Mouse (Mus musculus) heart, postnatal 25 days (tissue): ENCODE measurements at regions not wholly inside any gene's neighbourhood (a gene's known extent, or its start where the extent isn't known, plus 50 kb on each side); places are given as distances from the start of the nearest gene placed in this dataset.

Experiments used
- DNase-seq: peaks from one replicate; pipeline ENCODE4 v3.0.0; 2022; ENCODE audit warnings: low spot score
- intact Hi-C: fragments of 180-260 bp; cut with DNase I; formaldehyde crosslinking; loops from one replicate; pipeline ENCODE4 v1.15.1; 2025

DNA sequence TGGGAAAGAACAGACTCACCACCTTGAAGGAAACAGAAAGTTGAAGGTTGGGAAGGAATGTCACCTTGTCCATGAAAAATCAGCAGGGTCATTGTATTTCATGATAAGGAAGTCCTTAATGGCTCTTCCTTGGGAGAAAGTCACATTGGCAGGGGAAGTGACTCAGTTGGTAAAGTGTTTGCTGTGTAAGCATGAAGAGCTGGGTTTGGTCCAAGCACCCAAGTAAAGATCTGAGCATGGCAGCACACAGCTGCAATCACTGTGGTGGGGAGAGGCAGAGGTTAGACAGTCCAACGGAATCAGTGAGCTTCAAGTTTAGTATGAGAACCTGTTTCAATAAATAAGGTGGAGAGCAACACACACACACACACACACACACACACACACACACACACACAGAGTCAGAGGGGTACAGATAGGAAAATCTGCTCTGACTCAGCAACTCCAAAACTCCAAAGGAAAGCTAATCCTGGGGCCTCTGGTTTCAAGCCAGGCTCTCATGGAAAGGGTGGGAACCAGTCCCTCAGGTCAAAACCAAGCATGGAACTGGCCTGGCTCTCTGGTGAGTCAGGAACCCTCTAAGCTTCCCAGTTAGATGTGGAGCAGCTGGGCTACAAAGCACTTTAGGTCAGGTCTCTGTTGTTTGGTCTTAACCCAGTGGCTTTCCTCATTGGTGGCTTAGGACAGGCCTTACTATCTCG, 180.2 kb upstream of the Jade1 start:
- intact Hi-C loops = no loop called here
- no peak for DNase-seq

DNA sequence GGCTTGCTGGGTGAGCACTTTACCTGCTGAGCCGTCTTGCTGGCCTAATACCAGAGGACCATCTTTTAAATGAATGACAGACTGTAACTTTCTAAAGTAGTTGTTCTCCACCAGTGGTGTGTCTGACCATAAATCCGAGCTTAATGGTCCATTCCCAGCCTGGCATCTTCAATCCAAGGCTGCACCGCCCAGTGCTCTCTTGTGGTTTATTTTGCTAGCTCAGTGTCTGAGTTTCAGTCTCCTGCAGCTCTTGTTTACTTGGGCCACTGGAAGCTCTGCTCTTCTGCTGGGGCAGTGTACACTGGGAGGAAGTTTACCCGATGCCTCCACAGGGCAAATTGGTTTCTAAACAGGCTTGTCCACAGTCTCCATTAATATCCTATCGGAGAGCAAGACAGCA, 182.3 kb upstream of the Jade1 start:
- intact Hi-C loops = no loop called here
- no peak for DNase-seq

DNA sequence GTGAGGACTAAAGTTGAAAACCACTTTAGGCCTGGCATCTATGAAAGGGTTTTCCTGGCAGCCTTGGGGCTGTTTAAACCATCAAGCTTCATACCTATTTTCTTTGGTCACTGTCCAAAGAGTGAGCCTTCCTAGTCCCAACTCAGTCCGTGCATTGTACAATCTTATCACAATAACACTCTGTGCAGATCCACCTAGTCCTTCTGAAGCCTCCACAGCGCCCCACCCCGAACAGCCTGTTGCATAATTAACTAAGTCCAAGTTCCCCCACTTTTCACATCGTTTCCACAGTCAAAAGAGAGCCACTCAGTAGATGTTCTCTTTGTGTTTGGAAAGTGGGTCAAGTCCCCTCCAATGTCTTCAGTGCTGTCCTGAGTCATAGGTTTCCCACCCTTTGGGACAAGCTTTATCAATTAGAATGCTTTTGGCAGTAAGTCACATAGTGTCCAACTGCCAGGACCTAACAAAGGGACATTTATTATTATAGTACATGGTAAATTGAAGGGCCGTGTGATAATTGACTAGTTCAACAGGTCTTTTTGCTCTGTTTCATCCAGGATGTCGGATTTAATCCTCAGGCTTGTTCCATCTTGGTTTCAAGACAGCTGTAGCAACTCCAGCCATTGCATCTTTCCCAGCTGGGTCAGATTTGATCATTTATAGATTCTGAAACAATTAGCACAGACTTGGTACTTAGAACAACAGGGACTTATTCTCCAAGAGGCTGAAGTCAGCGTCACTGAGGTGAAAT, 187.0 kb upstream of the Jade1 start:
- DNase-seq = peak; percentile 47
- intact Hi-C loops = loop anchor here (5.0 kb wide), 3 partner anchors 39 to 194 kb away; no protein-coding TSS in a partner anchor

DNA sequence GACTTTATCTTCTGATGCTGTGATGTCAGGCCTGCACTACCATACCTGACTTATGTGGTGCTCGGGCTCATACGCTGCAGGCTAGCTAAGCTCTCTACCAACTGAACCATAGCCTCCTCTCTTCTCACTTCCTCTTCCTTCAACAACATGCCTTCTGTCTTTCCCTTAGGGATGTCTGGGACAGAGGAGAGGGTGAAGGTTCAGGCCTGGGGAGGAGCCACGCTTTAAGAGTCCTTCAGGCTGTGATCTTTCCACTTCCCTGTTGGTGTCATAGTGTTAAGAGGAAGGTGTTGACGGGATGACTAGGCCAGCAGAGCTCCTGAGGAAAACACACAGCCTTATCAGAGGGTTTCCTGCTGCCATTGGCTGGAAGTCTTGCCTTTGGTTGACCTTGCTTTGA, 188.8 kb upstream of the Jade1 start:
- no peak for DNase-seq
- intact Hi-C loops = loop anchor here (5.0 kb wide), 3 partner anchors 41 to 196 kb away; no protein-coding TSS in a partner anchor

DNA sequence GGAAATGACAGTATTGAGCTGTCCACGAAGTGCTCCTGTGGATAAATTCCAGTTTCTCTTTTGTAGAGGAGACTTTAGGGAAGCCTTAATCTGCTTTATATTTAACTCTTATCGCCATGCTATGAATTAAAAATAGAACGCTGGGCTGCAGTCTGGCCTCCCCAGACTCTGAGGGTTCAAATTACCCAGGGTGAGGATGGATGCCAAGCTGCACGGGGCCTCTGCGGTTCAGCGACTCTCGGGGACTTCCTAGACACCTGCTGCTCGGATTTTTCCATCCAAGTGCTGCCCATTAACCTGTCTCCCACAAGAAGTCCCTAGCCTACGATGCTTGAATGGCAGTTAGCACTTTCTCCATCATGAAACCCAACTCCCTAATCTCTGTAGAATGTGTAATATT, 189.3 kb upstream of the Jade1 start:
- intact Hi-C loops = loop anchor here (5.0 kb wide), 3 partner anchors 41 to 196 kb away; no protein-coding TSS in a partner anchor

DNA sequence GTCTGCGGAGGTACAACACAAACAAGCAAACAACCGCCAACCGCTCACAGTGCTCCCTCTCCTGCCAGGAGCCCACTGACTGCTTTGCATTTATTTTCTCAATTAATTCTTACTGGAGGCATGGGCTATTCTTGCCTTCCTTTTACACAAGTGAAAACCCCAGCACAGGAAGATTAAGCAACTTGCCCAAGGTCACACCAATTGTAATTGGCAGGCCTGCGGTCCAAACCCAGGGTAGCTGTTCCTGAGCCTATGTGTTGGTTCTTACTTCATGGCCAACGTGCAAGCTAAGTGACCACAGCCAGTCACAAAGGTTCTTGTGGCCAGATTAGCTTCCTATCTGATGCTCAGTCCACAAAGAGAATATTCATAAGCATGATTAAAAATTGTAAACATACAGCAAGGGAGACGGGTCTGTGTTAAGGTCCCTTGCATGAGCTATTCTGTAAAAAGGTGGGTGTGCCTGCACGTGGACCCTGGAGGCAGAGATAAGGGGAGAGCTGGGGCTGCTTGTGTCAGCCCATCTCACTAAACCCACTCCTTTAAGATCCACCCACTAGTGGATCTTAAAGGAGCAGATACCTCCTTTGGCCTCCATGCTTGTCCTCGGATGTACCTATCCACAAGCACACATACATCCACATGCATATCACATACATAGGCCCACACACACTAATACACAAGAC, 190.2 kb upstream of the Jade1 start:
- intact Hi-C loops = loop anchor here (5.0 kb wide), 3 partner anchors 42 to 197 kb away; no protein-coding TSS in a partner anchor
- no peak for DNase-seq

More for the DNA sequence above, 189.3 kb upstream of the Jade1 start:
- DNase-seq = no peak

DNA sequence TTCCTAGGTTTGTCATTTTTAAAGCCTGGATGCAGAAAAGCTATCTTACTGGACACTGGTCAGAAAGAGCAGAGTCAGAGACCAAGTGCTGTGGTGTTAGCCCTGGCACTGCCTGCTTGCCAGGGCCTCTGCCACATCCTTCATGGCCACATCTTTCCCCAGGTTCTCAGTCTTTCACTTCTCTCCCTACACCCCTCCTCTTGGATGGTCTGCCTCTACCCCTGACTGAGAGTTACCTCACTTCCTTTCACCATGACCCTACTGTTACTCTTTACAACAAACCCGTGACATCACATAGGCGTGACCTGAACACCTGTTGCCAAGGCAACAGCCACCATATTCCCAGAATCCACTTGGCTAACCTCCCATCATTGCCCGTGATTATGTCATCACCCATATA, 191.6 kb upstream of the Jade1 start:
- intact Hi-C loops = no loop called here

DNA sequence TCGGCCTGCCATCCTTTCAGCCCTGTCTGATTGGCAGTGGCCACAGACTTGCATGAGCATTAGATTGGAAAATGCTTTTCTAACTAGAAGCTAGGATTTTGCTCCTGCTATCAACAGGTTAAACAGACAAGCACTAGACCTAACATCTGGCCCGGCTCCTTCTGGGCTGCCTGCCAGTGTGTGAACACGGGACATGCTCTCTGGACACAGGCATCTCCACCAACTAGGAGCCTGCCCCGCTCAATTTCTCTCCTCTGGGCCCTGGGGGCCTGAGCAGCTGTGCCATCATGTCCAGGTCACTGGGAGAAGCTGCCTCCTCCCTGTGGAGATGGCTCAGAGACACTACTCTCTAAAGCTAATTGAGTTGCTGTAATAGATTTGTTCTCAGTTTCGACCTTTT, 195.3 kb upstream of the Jade1 start:
- intact Hi-C loops = no loop called here
- no peak for DNase-seq

More for the DNA sequence above, 191.6 kb upstream of the Jade1 start:
- DNase-seq = no peak

DNA sequence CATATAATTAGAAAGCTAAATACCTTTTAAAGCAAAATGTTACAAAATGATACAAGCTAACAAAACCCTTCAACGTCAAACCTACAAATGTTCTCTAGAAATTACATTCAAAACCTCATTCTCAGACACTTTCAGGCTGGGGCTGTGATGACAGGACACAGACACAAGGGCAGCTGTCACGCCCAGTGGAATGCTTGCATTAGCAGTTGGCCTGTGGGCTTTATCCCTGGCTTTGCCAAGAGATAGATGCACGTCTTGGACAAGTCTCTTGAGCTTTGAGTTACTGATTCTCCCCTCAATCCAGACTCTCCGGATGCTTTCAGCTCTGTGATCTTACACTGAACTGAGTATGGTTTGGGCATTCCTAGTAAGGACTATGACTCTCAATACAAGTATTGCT, 196.1 kb upstream of the Jade1 start:
- intact Hi-C loops = no loop called here
- no peak for DNase-seq

DNA sequence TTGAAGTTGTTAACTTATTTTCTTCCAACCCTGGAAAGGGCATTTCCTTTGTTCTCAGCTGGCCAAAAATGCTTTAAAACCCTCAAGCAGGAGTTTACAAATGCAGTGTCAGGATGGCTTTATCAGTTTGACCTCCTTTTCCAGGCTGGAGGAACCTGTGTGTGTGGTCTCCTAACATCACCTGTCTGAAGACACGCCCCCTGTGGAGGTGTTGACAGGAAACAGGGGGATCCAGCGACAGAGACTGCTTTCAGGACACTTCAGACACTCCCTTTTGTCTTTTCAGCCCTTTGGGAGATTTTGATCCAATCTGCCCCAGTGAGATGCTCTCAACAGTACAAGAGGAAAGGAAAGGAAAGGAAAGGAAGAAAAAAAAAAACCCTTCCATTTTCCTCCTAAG, 202.5 kb upstream of the Jade1 start:
- intact Hi-C loops = no loop called here

DNA sequence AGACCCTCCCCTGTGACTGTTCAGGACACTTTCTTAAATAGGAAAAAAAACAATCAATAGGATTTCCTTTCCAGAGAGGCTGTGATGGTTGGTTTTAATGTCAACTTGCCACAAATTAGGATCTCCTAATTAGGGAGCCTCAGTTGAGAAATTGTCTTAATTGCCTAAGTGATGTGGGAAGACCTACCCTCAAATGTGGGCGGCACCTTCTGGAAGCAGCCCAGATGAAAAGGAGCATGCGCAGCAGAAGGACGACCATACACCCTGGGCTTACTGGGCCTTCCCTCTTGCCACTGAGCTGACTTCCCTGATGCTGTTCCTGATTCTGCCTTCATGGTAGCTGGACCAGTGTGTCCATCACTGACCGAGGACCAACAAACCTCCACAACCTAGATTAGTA, 203.7 kb upstream of the Jade1 start:
- no peak for DNase-seq
- intact Hi-C loops = no loop called here

More for the DNA sequence above, 202.5 kb upstream of the Jade1 start:
- DNase-seq = no peak

DNA sequence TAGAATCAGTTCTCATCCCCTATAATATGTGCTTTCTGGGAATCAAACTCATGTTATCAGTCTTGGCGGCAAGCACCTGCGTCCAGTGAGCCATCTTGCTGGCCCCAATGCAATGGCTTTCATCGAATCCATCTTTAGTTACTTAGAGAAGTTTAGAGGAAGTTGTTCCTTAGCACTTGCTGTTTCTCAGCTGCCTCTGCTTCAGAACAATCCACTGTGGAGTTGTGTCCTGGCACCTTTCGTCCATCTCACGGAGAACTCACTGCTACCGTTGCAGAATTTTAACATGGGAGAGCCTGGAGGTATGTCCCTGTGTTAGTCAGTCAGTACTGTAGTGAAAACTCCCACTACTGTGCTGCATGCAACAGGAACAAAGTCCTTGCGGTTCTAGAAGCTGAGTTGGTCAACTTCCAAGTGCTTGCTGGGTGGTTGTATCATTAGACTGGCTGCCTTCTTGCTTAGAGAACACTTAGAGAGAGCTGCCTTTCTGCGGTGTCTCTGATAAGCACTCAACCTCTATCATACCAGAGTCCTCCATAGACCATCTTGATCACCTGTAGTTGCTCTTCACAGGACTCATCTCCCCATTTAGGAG, 204.3 kb upstream of the Jade1 start:
- intact Hi-C loops = no loop called here
- no peak for DNase-seq

DNA sequence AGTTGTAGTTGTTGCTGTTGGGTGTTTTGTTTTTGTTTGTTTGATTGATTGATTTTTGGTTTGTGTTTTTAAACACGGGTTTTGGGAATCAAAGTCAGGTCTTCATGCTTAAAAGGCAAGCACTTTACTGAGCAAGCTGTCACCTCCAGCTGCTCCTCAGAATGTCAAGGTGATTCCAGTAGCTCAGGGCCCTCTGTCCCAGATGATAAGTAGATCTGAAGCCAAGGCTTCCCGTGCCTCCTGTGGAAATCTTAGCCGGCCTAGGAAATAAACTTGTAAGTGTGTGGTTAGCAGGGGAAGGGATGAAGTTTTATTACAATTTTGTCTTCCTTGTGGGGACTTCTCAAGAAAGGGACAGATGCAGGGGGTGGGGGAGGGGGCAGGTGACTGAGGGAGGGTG, 205.2 kb upstream of the Jade1 start:
- intact Hi-C loops = no loop called here
- no peak for DNase-seq

DNA sequence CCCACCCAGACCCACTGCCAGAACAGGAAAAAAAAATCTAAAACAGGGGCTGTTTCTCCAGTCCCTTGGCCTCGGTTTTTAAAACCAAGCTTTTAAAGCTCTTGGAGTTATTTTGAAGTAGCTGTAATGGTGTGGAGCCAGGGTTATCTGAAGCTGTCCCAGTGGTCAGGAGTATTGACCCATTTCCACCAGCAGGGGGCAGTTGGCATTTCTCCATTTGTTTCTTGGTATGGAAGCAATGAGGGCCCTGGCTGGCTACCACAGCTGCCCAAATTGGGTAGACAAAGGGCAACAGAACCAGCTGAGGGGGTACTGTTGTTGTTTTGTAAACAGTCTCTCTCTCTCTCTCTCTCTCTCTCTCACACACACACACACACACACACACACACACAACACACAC, 206.7 kb upstream of the Jade1 start:
- DNase-seq = no peak
- intact Hi-C loops = loop anchor here (5.0 to 10.0 kb wide), 3 partner anchors 114 to 244 kb away; no protein-coding TSS in a partner anchor

DNA sequence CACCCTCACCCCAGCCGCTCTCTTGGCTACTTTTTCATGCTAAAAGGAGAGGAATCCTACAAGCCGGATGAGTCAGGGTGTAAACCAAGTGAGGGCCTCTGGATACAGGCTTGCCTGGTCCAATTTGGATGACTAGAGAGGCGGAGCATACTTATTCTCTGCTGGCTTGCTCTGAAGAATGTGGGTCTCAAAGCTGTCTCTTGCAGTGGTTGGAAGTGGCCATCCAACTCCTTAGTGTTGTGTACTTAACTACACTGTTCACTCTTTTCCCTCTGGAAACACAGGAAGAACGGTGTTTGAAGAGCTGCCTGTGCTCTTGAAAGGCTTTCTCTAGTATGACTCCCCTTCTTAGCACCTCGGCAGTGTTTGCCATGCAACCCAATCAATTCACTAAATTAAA, 208.7 kb upstream of the Jade1 start:
- intact Hi-C loops = loop anchor here (5.0 to 10.0 kb wide), 3 partner anchors 112 to 245 kb away; no protein-coding TSS in a partner anchor
- no peak for DNase-seq

DNA sequence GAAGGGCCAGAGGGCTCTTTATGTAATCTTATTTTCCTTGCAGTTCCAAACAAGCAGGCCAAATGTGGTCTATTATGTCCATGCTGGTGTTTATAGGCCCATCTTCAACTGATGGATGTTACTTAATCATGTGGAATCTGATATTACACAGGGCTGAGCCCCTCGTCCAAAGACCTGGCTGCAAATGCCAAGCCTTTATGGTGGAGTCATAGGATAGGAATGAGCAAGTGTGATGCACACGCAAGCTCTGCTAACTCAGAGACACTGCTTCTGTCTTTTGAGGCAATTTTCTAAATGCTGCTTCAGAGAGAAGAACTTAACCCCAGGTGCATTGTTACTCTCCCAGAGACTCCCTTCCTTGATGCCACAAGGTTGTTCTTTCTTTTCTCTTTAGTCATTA, 212.1 kb upstream of the Jade1 start:
- no peak for DNase-seq
- intact Hi-C loops = loop anchor here (10.0 kb wide), 1 partner anchor 109 kb away; no protein-coding TSS in a partner anchor

DNA sequence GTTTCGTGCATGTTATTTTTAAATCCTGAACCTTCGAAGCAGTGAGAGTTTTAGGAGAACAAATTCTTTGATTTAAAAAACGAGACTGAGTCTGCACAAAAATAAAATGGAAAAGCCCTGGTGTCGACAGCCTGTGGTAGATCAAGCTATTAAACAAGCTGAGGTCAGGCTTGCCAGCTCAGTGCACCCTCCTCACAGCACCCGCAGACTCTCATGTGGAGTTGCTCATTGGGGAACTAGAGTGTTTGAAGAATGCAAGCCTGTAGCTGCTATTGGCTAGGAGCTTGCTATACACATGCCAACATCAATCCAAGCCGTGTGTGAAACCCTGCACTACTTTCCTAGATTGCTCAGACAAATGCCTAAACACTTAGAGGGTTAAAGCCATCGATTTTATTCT, 223.1 kb upstream of the Jade1 start:
- intact Hi-C loops = no loop called here
- DNase-seq = no peak

DNA sequence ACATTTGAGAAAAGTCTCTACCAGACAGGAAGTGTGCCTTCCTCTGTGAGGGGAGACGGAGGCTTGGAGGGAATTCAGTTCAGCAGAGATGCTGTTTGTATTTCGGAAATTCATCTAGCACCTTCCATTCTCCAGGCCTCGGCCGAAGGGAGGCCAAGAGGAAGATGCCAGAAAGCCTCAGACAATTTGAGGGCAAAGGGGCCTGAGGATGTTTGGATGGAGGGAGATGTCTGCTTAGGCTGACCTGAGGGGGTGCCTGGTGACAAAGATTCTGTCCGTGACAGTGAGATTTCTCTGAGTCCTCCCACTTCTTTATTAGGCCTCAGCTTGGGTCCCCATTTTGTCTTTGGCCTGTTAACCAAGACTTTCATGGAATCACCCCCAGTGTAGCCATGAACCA, 225.2 kb upstream of the Jade1 start:
- DNase-seq = no peak
- intact Hi-C loops = no loop called here

DNA sequence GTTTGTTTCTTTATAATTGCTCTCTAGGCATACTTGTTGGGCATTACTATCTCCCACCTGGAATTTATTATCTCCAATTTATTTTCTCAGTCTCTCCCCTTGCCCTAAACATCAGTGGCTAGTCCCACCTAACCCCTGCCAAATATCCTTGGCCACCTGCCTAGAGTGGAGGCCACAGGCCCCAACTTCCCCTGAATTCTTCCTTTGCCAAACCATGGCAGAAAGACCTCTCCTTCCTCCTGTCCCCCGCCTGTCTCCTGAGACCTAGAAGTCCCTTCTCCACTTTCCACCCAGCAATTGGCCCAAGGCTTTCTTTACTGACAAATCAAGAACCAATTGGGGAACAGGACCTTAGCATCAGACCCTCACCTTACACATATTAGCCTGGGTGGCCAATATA, 226.7 kb upstream of the Jade1 start:
- DNase-seq = no peak
- intact Hi-C loops = no loop called here
